Mouse (Mus musculus) E14TG2a.4 (cell line): ENCODE measurements around the gene Foxs1.

Experiments used
- CTCF ChIP-seq: conservative IDR thresholded peaks from 2 replicates; pipeline ENCODE4 v1.5.1; 2014; ENCODE audit warnings: low read length
- NANOG ChIP-seq: IDR thresholded peaks from 2 replicates; pipeline ENCODE4 v1.6.1; 2014; ENCODE audit warnings: borderline replicate concordance, low read length, mixed read lengths
- POU5F1 ChIP-seq: IDR thresholded peaks from 2 replicates; pipeline ENCODE4 v1.6.1; 2014; ENCODE audit warnings: low read length, borderline replicate concordance

DNA sequence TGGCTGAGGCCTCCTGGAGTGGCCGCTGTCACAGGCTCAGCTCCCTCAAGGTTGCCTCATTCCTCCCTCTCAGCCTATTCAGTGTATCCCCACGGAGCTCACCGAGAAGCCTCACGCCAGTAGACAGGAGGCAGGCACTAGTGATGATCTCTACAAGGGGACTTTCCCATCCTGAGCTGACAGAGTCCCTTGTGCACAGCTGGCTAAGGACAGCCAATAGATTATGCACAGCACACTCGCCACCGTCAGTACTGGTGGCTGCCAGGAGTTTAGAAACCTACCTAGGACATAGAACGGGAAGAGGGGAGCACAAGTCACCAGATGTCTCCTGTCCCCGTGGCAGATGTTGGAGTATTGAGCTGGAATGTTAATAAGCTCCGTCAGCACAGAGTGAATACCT is 15.3 kb downstream of the Foxs1 start:
- no peak for TF ChIP-seq CTCF
- TF ChIP-seq NANOG = no peak
- no peak for TF ChIP-seq POU5F1
